Mouse (Mus musculus) forelimb bud, embryonic 11.5 days (tissue): ENCODE measurements around the gene Gm8279.
"Not testable (repeated sequence)": the region's sequence is repeated elsewhere in the genome, so short reads cannot be mapped to it uniquely, and the experiment has no call there.

Experiments
- DNase-seq: peaks from one replicate; pipeline ENCODE4 v3.0.0-alpha.2; 2012; ENCODE audit warnings: low read depth, low spot score

Gene Gm8279

GRCm38 (mm10) chr14:5131219-5131618 lies at the start of gene Gm8279:
Gene Gm8279, plus strand, starts transcription at chr14:5131519.
- DNase-seq, result not testable (repeated sequence)

GRCm38 (mm10) chr14:5164235-5164634 lies 32.9 kb downstream of the Gm8279 start, which contains the start of gene Gm3317:
Gene Gm3317, plus strand, starts transcription at chr14:5164535.
- not testable (repeated sequence) for DNase-seq

GRCm38 (mm10) chr14:5185493-5185892 lies 54.2 kb downstream of the Gm8279 start, which contains the start of gene Gm8271:
Gene Gm8271, plus strand, starts transcription at chr14:5185793.
- not testable (repeated sequence) for DNase-seq
